Mouse (Mus musculus) spleen, embryonic (tissue): ENCODE data around the gene Ncoa1.

Experiments used
- CTCF ChIA-PET: fragments of 350-600 bp; sonication (Branson Sonifier 250); formaldehyde crosslinking; loops from one replicate; lab custom pipeline; 2022; lab: Charles Lee

Ncoa1 gene

GRCm38 (mm10) chr12:4476832-4477671, at the start of gene Ncoa1:
TSS of gene Ncoa1 (minus strand) at chr12:4477182.
- CTCF ChIA-PET: no interaction called here

GRCm38 (mm10) chr12:4524546-4524945, 47.6 kb upstream of the Ncoa1 start:
- CTCF ChIA-PET: interaction anchor here (0.5 kb wide), 1 partner anchor 155 kb away, joined by 4 read pairs; no protein-coding TSS in a partner anchor

- CTCF ChIA-PET: interaction anchor here (0.5 kb wide), 1 partner anchor 154 kb away, joined by 4 read pairs; no protein-coding TSS in a partner anchor
Measured at GRCm38 (mm10) chr12:4523688-4524298, 46.8 kb upstream of the Ncoa1 start.

DNA sequence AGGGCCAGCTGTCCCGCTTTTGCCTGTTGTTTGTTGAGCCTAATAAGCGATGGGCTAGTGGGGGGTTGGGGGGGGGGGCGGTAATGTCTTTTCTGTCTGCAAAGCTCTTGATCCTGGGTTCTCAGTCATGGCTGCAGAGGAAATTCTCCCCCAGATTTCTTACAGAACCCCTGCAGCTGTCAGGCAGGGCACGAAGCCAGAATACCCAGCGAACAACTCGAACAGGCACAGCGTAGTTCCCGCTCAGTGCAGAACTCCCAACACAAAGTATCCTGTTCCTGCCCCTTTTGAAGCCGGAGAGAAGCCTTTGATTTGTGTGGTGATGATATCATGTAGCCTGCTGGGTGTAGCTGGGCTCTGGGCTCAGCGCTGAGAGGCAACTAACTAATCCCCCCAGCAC, 46.2 kb upstream of the Ncoa1 start:
- CTCF ChIA-PET: no interaction called here

DNA sequence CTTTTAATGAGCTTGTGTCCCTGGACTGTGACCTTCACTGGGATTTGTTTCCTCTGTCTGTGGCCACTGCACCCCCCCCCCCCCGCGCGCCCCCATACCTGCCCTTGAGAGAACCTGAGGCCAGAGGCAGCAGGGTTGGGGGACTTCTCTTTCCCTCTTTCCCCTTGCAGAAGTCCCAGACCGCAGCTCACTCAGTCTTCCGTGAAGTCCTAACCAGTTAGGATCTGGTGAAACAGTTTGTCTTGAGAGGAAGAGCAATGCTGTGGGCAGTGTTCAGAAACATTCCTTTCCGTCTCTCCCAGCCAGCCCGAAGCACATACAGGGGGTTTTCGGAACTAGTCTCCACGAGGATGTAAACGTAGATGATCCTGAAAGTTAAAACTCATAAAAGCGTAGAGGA, 42.0 kb upstream of the Ncoa1 start:
- CTCF ChIA-PET: no interaction called here

- CTCF ChIA-PET: no interaction called here
Measured at GRCm38 (mm10) chr12:4509591-4510061, 32.6 kb upstream of the Ncoa1 start.

DNA sequence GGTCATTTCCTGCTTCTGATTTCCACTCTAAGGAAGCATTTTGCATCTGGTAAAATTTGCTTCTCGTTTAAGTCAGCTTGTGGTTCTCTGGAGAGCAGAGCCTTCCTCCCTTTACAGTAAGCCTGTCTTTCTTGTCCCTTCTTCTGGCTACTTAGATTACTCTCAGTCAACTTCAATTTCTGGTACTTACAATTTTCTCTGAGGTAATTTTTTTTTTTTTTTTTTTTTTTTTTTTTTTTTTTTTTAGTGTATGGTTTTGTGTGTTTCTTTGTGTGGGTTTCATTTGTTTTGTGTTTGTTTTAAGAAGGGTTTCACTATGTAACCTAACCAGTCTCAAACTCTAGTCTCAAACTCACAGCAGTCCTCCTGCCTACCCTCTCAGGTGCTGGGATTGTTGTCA, 31.2 kb upstream of the Ncoa1 start:
- CTCF ChIA-PET: no interaction called here

DNA sequence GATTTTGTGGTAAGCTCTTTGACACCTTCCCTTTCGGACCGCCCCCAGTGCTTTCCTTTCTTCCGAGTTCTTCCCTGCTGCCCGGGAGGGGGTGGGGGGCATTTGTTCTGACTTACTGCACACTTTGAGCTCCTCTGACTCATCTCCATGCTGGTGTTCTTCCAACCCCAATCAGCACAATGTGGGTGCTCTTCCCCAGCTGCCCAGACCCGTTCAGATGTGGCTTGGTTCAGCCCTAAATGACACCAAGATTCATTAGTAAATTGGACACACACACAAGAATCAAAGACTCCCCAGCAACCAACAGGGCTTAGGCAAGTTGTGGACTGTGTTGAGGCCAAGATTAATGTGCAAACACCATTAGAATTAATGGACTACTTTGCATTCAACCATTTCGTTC, 30.5 kb upstream of the Ncoa1 start:
- CTCF ChIA-PET: no interaction called here

- CTCF ChIA-PET: no interaction called here
Measured at GRCm38 (mm10) chr12:4506810-4507430, 29.9 kb upstream of the Ncoa1 start.

GRCm38 (mm10) chr12:4505298-4505697, 28.3 kb upstream of the Ncoa1 start:
- CTCF ChIA-PET: no interaction called here

GRCm38 (mm10) chr12:4503673-4504326, 26.8 kb upstream of the Ncoa1 start:
- CTCF ChIA-PET: no interaction called here

GRCm38 (mm10) chr12:4501916-4502315, 24.9 kb upstream of the Ncoa1 start:
- CTCF ChIA-PET: no interaction called here

GRCm38 (mm10) chr12:4500516-4500915, 23.5 kb upstream of the Ncoa1 start:
- CTCF ChIA-PET: interaction anchor here (0.7 kb wide), 1 partner anchor 55 kb away, joined by 3 read pairs; no protein-coding TSS in a partner anchor

GRCm38 (mm10) chr12:4499651-4500175, 22.7 kb upstream of the Ncoa1 start:
- CTCF ChIA-PET: interaction anchor here (0.7 kb wide), 1 partner anchor 56 kb away, joined by 3 read pairs; no protein-coding TSS in a partner anchor

- CTCF ChIA-PET: no interaction called here
Measured at GRCm38 (mm10) chr12:4488411-4488810, 11.4 kb upstream of the Ncoa1 start.

GRCm38 (mm10) chr12:4483386-4483785, 6.4 kb upstream of the Ncoa1 start:
- CTCF ChIA-PET: no interaction called here

GRCm38 (mm10) chr12:4481687-4482086, 4.7 kb upstream of the Ncoa1 start:
- CTCF ChIA-PET: interaction anchor here (0.7 kb wide), 3 partner anchors 17 to 280 kb away, joined by 3 to 14 read pairs (median 5); no protein-coding TSS in a partner anchor

DNA sequence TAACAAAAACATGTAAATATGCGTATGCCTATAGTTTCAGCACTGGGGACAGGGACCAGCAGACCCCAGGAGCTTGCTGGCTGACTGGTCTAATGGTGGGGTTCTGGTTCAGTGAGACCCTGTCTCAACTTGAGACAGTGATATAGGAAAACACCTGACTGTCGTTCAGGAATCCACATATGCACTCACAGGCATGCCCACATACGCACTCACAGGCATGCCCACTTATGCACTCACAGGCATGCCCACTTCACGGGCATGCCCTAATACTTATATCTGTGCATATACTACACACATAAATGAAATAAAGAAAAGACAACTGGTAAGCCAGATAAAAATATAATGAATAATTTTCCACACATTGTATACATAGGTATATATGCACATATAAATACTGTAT, 3.3 kb upstream of the Ncoa1 start:
- CTCF ChIA-PET: no interaction called here

GRCm38 (mm10) chr12:4479171-4479881, 2.3 kb upstream of the Ncoa1 start:
- CTCF ChIA-PET: no interaction called here

GRCm38 (mm10) chr12:4477941-4478795, 1.2 kb upstream of the Ncoa1 start:
- CTCF ChIA-PET: no interaction called here
